Mouse (Mus musculus): ENCODE measurements around the gene Metap2.

DNA sequence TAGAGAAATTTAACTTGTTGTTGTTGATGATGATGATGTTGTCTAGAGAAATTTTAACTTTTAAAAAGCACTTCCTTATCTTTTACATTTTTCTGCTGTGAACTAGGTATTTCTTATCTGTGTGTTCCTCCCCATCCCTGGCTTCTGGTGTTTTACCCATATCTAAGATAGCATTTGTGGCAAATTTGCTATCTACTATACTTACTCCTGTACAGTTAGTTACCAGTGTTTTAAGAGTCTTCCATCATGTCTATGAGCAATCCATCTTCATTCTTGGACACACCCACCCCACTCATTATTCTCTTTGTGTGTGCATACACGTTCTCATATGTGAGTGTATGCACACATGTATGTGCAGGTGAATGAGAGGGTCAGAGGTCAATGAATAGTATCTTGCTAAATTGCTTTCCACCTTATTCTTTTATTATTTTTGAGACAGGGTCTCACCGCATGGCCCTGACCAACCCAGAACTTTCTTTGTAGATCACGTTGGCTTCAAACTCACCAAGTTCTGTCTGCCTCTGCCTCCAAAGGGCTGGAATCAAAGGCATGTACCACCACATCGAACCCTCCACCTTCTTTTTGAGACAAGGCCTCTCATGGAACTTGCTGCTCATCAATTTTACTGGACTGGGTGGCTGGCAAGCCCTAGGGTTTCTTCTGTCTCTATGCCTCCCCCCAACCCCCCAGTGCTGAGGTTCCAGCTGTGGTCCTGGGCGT lies 15.4 kb upstream of the Metap2 start:
- TF ChIP-seq CTCF (IDR thresholded peaks at IDR 0.05; ENCODE audit: control insufficient read depth, insufficient read depth, insufficient read length), result no peak
- no peak for TF ChIP-seq USF1 (IDR thresholded peaks at IDR 0.05; ENCODE audit: low read depth)
- TF ChIP-seq MAX (IDR thresholded peaks at IDR 0.05), result no peak
- no peak for TF ChIP-seq MYOD1 (IDR thresholded peaks at IDR 0.05; ENCODE audit: control insufficient read depth, insufficient read length, low read depth)
- TF ChIP-seq CEBPB (IDR thresholded peaks at IDR 0.05; ENCODE audit: low read depth), result no peak

Measured in C2C12 (cell line).